Mouse (Mus musculus) embryonic fibroblast, embryonic 13.5 days (primary cell): Measurements from ENCODE around the gene Dnm3.

Source experiments
- CTCF ChIP-seq: IDR thresholded peaks from 2 replicates; pipeline ENCODE4 v1.5.1; 2011; ENCODE audit warnings: mild to moderate bottlenecking, control low read depth, low read length, moderate library complexity, borderline replicate concordance; ENCODE audit not compliant: insufficient read depth
- POLR2A ChIP-seq: IDR thresholded peaks from 2 replicates; pipeline ENCODE4 v1.6.1; 2011; ENCODE audit warnings: low read depth, mild to moderate bottlenecking, control low read depth, low read length, moderate library complexity

DNA sequence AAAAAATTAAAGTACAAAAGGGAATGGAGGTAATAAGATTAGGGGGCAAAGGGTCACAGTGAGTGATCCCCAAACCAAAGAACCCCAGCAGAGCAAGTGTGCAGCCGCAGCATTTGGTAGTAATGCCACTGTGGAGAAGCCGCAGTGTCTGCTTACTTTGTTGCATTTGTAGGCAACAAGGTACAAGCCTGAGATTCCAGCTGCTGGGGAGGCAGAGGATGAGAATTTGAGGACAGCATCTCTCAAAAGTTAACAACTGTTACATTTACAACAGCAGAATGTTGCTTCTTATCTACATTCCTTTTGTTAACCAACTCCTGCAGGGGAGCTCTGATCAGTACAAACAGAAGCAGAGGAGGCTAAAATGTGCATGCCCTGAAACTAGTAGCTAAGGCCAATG is 267.3 kb downstream of the Dnm3 start:
- TF ChIP-seq CTCF, result no peak
- no peak for TF ChIP-seq POLR2A
